Mouse (Mus musculus): ENCODE measurements around the gene Il17ra.

GRCm38 (mm10) chr6:120482756-120483155 is 19.7 kb downstream of the Il17ra start:
- TF ChIP-seq CTCF (IDR thresholded peaks at IDR 0.05; ENCODE audit: insufficient read depth, low read depth, low read length), result no peak
- TF ChIP-seq POLR2A (IDR thresholded peaks at IDR 0.05; ENCODE audit: insufficient read depth, low read depth, low read length), result no peak
